Mouse (Mus musculus): ENCODE results near the gene 2310057M21Rik. TPM values are rescaled to one million over a fixed set of nuclear protein-coding genes. Genes with fewer than 3 reads are reported as not detected.

2310057M21Rik gene
- total RNA-seq, 2 experiments from 2014 or later = 11.2 to 17.2 TPM

- no peak for DNase-seq (ENCODE audit: low spot score in 2 of 2)
Observed at GRCm38 (mm10) chr7:131327054-131327453, 35.5 kb downstream of the 2310057M21Rik start.

- DNase-seq (ENCODE audit: low spot score in 2 of 2) = no peak
Observed at GRCm38 (mm10) chr7:131322192-131322591, 40.4 kb downstream of the 2310057M21Rik start, which contains the start of gene Cuzd1. Gene Cuzd1 (minus strand): TSS chr7:131322292.

GRCm38 (mm10) chr7:131318340-131318739 is 44.2 kb downstream of the 2310057M21Rik start:
- DNase-seq (ENCODE audit: low spot score in 2 of 2) = no peak

- DNase-seq (ENCODE audit: low spot score in 2 of 2) = no peak
Observed at GRCm38 (mm10) chr7:131317587-131317986, 45.0 kb downstream of the 2310057M21Rik start.

GRCm38 (mm10) chr7:131314493-131314892 is 48.1 kb downstream of the 2310057M21Rik start:
- DNase-seq (ENCODE audit: low spot score in 2 of 2) = no peak

- DNase-seq (ENCODE audit: low spot score in 2 of 2) = no peak
Observed at GRCm38 (mm10) chr7:131306733-131307132, 55.8 kb downstream of the 2310057M21Rik start.

GRCm38 (mm10) chr7:131303340-131303739 is 59.2 kb downstream of the 2310057M21Rik start:
- DNase-seq (ENCODE audit: low spot score in 2 of 2) = no peak

GRCm38 (mm10) chr7:131297151-131297550 is 65.4 kb downstream of the 2310057M21Rik start:
- DNase-seq (ENCODE audit: low spot score in 2 of 2) = no peak

Other genes with a start within 250 kb of the 2310057M21Rik start
- gene 4933402N03Rik, start 216.4 kb downstream of the 2310057M21Rik start, total RNA-seq (2021) = not detected
- gene 5430419D17Rik, start 188.4 kb downstream of the 2310057M21Rik start, total RNA-seq (2021) = not detected
- not detected for gene Cuzd1, start 40.5 kb downstream of the 2310057M21Rik start, total RNA-seq (2021)
- gene Fam24b, start 33.2 kb downstream of the 2310057M21Rik start, total RNA-seq (2021) = not detected
- gene Fam24a, start 28.9 kb downstream of the 2310057M21Rik start, total RNA-seq (2021) = not detected
- gene Pstk, start 8.4 kb upstream of the 2310057M21Rik start, total RNA-seq (2021) = 10 to 100 TPM; 16.4 to 24.9 TPM
- 10 to 100 TPM; 25.2 to 38.1 TPM for gene Ikzf5, start 47.8 kb upstream of the 2310057M21Rik start, total RNA-seq (2021)
- gene Acadsb, start 47.8 kb upstream of the 2310057M21Rik start, total RNA-seq (2021) = 100 to 1,000 TPM; 188 to 685 TPM
- gene Hmx3, start 180.1 kb upstream of the 2310057M21Rik start, total RNA-seq (2021) = not detected
- gene Hmx2, start 186.0 kb upstream of the 2310057M21Rik start, total RNA-seq (2021) = not detected
- gene Bub3, start 197.5 kb upstream of the 2310057M21Rik start, total RNA-seq (2021) = 10 to 100 TPM; 57.0 to 69.0 TPM